Mouse (Mus musculus) heart, adult 11 months (tissue): Measurements from ENCODE around the gene Gm20662.

Source experiments
- DNase-seq: peaks from one replicate; pipeline ENCODE4 v3.0.0; 2022

The Gm20662 gene

GRCm38 (mm10) chr9:108094184-108094941 is 98.2 kb downstream of the Gm20662 start, which contains the start of gene Apeh:
Gene Apeh (minus strand): TSS chr9:108094606.
- peak; percentile 99 for DNase-seq
